Mouse (Mus musculus) hindlimb bud, embryonic 11.5 days (tissue): ENCODE data around the gene Nav2.

Experiments used
- DNase-seq: peaks from one replicate; pipeline ENCODE4 v3.0.0-alpha.2; 2012; ENCODE audit warnings: low read depth, low spot score; ENCODE audit errors: extremely low spot score

The Nav2 gene

GRCm38 (mm10) chr7:49497426-49497892, 588.9 kb downstream of the Nav2 start:
- no peak for DNase-seq

GRCm38 (mm10) chr7:49499598-49499997, 591.1 kb downstream of the Nav2 start:
- DNase-seq = no peak

GRCm38 (mm10) chr7:49500916-49501315, 592.4 kb downstream of the Nav2 start:
- no peak for DNase-seq

GRCm38 (mm10) chr7:49503419-49503818, 594.9 kb downstream of the Nav2 start:
- no peak for DNase-seq

- DNase-seq = no peak
Measured at GRCm38 (mm10) chr7:49503881-49504280, 595.4 kb downstream of the Nav2 start.

- DNase-seq = no peak
Measured at GRCm38 (mm10) chr7:49504297-49504696, 595.8 kb downstream of the Nav2 start.

DNA sequence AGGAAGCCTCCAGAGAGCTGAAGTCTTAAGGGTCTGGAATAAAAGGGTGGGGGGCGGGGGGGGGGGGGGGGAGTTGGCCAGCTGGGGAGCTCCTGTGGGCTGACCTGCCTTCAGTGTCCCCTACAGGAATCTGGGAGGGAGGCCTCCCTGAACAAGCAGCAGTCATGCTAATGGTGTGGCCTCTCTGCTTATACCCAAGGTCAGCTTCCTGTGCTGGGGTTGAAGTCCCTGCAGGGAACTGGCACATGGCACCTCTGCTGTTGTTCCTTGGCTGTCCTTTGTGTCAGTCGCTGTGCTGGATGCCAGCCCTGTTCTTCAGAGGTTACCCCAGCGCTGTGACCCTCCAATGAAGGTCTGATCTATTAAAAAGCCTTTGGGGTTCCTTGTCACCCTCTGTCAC, 596.5 kb downstream of the Nav2 start:
- DNase-seq = no peak

- no peak for DNase-seq
Measured at GRCm38 (mm10) chr7:49506085-49506820, 597.7 kb downstream of the Nav2 start.

- no peak for DNase-seq
Measured at GRCm38 (mm10) chr7:49507943-49508506, 599.5 kb downstream of the Nav2 start.

GRCm38 (mm10) chr7:49511820-49512453, 603.4 kb downstream of the Nav2 start:
- DNase-seq = no peak

GRCm38 (mm10) chr7:49513763-49514437, 605.4 kb downstream of the Nav2 start:
- no peak for DNase-seq

GRCm38 (mm10) chr7:49515012-49515411, 606.5 kb downstream of the Nav2 start:
- DNase-seq = no peak

- no peak for DNase-seq
Measured at GRCm38 (mm10) chr7:49520504-49520903, 612.0 kb downstream of the Nav2 start.

DNA sequence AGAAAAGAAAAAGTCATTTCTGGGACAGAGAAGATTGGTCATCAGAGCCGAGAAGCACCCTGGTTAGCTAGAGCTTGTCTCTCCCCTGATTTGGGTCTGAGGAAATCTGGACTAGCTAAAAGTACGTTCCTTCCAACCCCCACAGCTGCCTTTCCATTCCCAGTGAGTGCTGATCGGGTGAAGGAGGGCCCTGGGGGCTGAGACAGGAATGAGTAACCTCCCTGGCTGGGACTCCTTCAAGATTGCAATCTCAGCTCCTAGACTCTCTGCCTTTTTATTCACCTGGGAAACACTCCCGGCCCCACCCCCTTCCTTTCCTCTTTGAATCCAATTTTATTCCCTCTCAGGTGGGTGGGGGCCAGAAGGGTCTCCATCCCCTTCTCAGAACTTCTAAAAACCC, 612.8 kb downstream of the Nav2 start:
- DNase-seq = no peak

DNA sequence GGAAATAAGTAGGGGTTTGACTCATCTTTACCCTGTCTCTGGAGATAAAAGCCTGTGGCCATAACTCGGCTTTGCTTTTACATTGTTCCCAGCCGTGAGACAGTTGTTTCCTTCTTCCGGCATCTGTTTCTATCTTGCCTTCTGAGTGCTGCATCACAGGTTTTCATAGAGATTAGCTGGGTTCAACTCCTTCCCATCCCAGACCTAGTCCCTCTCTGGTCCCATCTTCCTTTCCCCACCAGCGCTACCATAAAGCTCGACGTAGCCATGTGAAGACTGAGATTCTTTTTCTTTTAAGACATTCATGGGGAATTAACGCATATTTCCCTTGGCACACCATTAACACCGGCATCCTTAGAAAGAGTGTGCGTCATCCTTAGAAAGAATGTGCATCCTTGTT, 613.5 kb downstream of the Nav2 start:
- no peak for DNase-seq

- DNase-seq = peak; percentile 75
Measured at GRCm38 (mm10) chr7:49522411-49523114, 614.0 kb downstream of the Nav2 start.

DNA sequence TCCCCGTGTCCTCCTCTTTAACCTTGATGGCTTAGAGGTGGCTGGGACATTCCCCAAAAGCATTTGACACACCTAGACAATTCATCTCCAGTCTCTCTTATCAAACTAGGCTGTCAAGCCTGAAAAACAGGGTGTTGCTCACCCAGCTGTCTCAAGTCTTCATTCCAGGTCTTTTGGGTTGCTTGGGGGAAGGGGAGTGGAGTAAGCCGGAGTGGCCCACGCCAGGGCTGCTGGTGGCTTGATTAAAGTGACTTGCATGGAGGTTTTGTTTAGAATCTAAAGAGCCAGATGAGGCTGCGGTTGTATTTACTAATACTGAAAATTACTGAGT, 614.6 kb downstream of the Nav2 start:
- DNase-seq = no peak

DNA sequence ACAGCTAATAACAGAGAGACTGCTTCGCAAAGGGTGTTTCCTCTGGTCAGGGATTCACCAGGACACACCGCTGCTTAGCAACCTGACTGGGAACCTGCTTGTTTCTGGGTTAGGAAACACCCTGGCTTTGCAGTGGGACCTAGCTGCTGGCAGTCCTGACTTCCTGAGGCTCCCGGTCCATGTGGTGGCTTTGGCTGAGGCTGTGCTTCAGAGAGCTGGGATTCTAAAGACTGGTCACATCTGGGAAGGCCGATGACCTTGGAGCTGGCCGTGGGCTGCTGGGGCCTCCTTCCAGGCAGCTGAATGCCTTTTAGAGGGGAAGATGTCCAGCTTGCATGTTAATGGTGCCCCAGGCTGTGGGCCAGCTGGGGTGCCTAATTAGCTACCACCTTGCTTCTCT, 615.2 kb downstream of the Nav2 start:
- no peak for DNase-seq

GRCm38 (mm10) chr7:49525348-49526100, 617.0 kb downstream of the Nav2 start:
- DNase-seq = no peak

DNA sequence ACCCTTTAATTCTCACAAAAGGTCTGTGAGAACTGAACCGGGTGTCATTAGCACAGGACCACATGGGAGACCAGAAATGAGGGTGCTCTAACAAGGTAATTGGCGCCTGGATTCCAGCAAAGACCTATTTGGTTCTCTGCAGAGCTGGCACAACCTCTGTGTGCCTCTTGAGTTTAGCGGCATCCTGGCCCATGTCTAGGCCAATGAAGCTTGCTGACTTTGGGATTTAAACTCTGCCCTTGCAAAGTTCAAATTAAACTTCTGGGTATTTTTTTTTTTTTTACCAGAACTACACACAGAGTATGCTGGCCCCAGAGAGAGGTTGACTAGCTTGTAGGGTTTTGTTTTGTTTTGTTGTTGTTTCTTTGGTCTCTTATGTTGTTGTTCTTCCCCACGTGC, 617.6 kb downstream of the Nav2 start:
- DNase-seq = no peak

DNA sequence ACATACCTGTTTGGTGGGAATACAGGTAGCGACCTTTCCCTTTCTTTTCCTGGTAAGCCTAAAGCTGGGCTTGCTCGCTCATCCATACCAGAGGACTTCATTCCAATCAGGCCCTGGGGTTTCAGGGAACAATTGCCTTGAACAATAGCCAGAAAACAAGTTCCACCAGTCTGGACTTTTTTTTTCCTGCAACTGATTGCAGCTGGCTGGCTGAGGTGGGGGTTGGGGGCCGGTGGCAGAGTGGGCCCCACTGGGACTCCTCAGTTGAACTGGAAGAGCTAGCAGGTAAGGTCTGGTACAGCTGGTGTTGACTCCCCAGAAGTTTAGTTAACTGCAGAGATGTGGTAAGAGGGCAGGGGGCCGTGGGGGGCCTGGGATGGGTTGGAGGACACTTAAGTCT, 619.0 kb downstream of the Nav2 start:
- DNase-seq = no peak
